Mouse (Mus musculus): ENCODE results near the gene Aqp1. TPM values are rescaled to one million over a fixed set of nuclear protein-coding genes. Genes with fewer than 3 reads are reported as not detected.

Gene Aqp1
- 10.8 and 21.6 TPM in 2 replicates for polyA plus RNA-seq (2012; rRNA removed)

- DNase-seq (ENCODE audit: low read depth) = peak; percentile 89
- TF ChIP-seq CTCF (IDR thresholded peaks at IDR 0.05; ENCODE audit: borderline replicate concordance, extremely low read depth, insufficient read depth, insufficient read length) (no peak), POLR2A (IDR thresholded peaks at IDR 0.05; ENCODE audit: borderline replicate concordance, extremely low read depth, insufficient read depth, insufficient read length, poor library complexity, severe bottlenecking) (no peak)
Measured at GRCm38 (mm10) chr6:55335989-55336514, at the start of gene Aqp1. Gene Aqp1, plus strand, starts transcription at chr6:55336432.

- TF ChIP-seq CTCF (IDR thresholded peaks at IDR 0.05; ENCODE audit: borderline replicate concordance, extremely low read depth, insufficient read depth, insufficient read length) = no peak
- TF ChIP-seq POLR2A (IDR thresholded peaks at IDR 0.05; ENCODE audit: borderline replicate concordance, extremely low read depth, insufficient read depth, insufficient read length, poor library complexity, severe bottlenecking) = no peak
- no peak for DNase-seq (ENCODE audit: low read depth)
Measured at GRCm38 (mm10) chr6:55288007-55288602, 48.1 kb upstream of the Aqp1 start.

DNA sequence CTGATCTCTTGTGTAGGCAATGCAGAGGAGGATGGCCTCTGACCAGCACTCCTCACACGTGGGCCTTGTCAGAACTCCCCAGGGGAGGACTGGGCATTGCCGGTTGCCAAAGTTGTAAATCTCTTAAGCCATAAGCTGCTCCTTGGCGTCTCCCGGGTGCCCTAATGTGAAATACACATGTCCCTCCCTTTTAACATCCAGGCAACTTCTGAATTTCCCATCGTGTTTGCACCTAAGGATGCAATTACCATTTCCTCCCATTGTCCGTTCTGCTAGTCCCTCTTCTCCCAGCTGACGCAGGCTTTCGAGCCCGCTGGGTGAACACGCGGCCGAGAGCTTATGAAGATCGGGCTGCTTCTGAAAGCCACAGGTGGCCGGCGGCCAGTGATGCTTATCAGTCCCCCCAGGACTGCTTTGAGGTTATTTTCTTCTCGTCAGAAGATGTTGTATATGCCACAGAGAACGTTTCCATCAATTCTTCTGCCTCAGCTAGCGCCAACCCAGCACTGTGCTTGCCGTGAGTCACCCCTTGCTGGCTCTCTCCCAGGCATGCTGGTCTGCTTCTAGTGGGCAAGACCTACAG is 41.6 kb upstream of the Aqp1 start:
- peak; percentile 38 for DNase-seq (ENCODE audit: low read depth)
- TF ChIP-seq CTCF (IDR thresholded peaks at IDR 0.05; ENCODE audit: borderline replicate concordance, extremely low read depth, insufficient read depth, insufficient read length) = no peak
- TF ChIP-seq POLR2A (IDR thresholded peaks at IDR 0.05; ENCODE audit: borderline replicate concordance, extremely low read depth, insufficient read depth, insufficient read length, poor library complexity, severe bottlenecking) = no peak

DNA sequence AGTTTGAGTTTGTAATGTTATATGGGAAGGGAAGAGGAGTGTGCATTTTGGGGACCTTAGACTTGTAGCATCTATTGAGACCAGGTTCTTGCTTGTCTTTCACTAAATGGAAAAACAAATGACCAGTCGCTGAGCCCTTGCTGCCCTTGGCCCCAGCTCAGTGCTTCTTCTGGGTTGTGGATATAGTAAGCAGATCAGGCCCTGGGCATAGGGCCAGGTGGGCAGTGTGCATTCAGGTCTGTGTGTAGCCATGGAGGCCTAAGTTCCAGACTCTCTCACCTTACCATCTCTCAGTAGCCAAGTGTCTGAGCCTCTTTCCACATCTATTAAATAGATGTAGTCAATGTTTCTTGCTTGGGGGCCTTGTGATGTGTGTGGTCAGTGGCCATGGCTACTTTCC is 40.9 kb upstream of the Aqp1 start:
- peak; percentile 11 for DNase-seq (ENCODE audit: low read depth)
- TF ChIP-seq CTCF (IDR thresholded peaks at IDR 0.05; ENCODE audit: borderline replicate concordance, extremely low read depth, insufficient read depth, insufficient read length) (no peak), POLR2A (IDR thresholded peaks at IDR 0.05; ENCODE audit: borderline replicate concordance, extremely low read depth, insufficient read depth, insufficient read length, poor library complexity, severe bottlenecking) (no peak)

- DNase-seq (ENCODE audit: low read depth) = no peak
- no peak for TF ChIP-seq POLR2A (IDR thresholded peaks at IDR 0.05; ENCODE audit: borderline replicate concordance, extremely low read depth, insufficient read depth, insufficient read length, poor library complexity, severe bottlenecking)
- no peak for TF ChIP-seq CTCF (IDR thresholded peaks at IDR 0.05; ENCODE audit: borderline replicate concordance, extremely low read depth, insufficient read depth, insufficient read length)
Measured at GRCm38 (mm10) chr6:55299482-55299881, 36.8 kb upstream of the Aqp1 start.

- TF ChIP-seq POLR2A (IDR thresholded peaks at IDR 0.05; ENCODE audit: borderline replicate concordance, extremely low read depth, insufficient read depth, insufficient read length, poor library complexity, severe bottlenecking) (no peak), CTCF (IDR thresholded peaks at IDR 0.05; ENCODE audit: borderline replicate concordance, extremely low read depth, insufficient read depth, insufficient read length) (no peak)
- DNase-seq (ENCODE audit: low read depth) = no peak
Measured at GRCm38 (mm10) chr6:55299917-55300316, 36.3 kb upstream of the Aqp1 start.

GRCm38 (mm10) chr6:55300704-55301103 is 35.5 kb upstream of the Aqp1 start:
- no peak for TF ChIP-seq POLR2A (IDR thresholded peaks at IDR 0.05; ENCODE audit: borderline replicate concordance, extremely low read depth, insufficient read depth, insufficient read length, poor library complexity, severe bottlenecking)
- DNase-seq (ENCODE audit: low read depth) = no peak

- no peak for TF ChIP-seq CTCF (IDR thresholded peaks at IDR 0.05; ENCODE audit: borderline replicate concordance, extremely low read depth, insufficient read depth, insufficient read length)
- no peak for TF ChIP-seq POLR2A (IDR thresholded peaks at IDR 0.05; ENCODE audit: borderline replicate concordance, extremely low read depth, insufficient read depth, insufficient read length, poor library complexity, severe bottlenecking)
- no peak for DNase-seq (ENCODE audit: low read depth)
Measured at GRCm38 (mm10) chr6:55310179-55310578, 26.1 kb upstream of the Aqp1 start.

GRCm38 (mm10) chr6:55311962-55312361 is 24.3 kb upstream of the Aqp1 start:
- no peak for DNase-seq (ENCODE audit: low read depth)
- TF ChIP-seq CTCF (IDR thresholded peaks at IDR 0.05; ENCODE audit: borderline replicate concordance, extremely low read depth, insufficient read depth, insufficient read length) = no peak
- no peak for TF ChIP-seq POLR2A (IDR thresholded peaks at IDR 0.05; ENCODE audit: borderline replicate concordance, extremely low read depth, insufficient read depth, insufficient read length, poor library complexity, severe bottlenecking)

- DNase-seq (ENCODE audit: low read depth) = no peak
- no peak for TF ChIP-seq POLR2A (IDR thresholded peaks at IDR 0.05; ENCODE audit: borderline replicate concordance, extremely low read depth, insufficient read depth, insufficient read length, poor library complexity, severe bottlenecking)
- TF ChIP-seq CTCF (IDR thresholded peaks at IDR 0.05; ENCODE audit: borderline replicate concordance, extremely low read depth, insufficient read depth, insufficient read length) = no peak
Measured at GRCm38 (mm10) chr6:55313893-55314292, 22.3 kb upstream of the Aqp1 start.

DNA sequence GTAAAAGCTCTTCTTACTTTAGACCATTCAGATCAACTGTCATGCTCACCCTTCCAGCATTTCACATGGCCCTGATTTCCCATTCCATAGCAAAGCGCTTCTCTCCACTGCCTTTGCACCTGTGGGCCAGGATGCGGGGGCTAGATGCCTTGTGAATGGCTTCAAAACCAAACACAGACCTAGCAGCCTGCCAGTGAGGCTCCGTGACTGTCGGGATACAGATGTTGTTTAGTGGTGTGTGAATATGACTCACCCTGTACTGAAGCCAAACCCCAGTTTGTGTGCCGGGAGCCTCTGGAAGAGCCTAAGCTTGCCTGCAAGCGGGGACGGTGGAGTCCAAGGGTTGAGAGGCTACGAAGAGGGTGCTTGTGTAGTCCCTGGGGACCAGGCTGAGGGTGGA is 21.6 kb upstream of the Aqp1 start:
- TF ChIP-seq POLR2A (IDR thresholded peaks at IDR 0.05; ENCODE audit: borderline replicate concordance, extremely low read depth, insufficient read depth, insufficient read length, poor library complexity, severe bottlenecking) = no peak
- TF ChIP-seq CTCF (IDR thresholded peaks at IDR 0.05; ENCODE audit: borderline replicate concordance, extremely low read depth, insufficient read depth, insufficient read length) = no peak
- no peak for DNase-seq (ENCODE audit: low read depth)

GRCm38 (mm10) chr6:55318597-55318996 is 17.6 kb upstream of the Aqp1 start:
- no peak for DNase-seq (ENCODE audit: low read depth)
- TF ChIP-seq CTCF (IDR thresholded peaks at IDR 0.05; ENCODE audit: borderline replicate concordance, extremely low read depth, insufficient read depth, insufficient read length) (no peak), POLR2A (IDR thresholded peaks at IDR 0.05; ENCODE audit: borderline replicate concordance, extremely low read depth, insufficient read depth, insufficient read length, poor library complexity, severe bottlenecking) (no peak)

Data from brain, embryonic 14.5 days (tissue).